Mouse (Mus musculus) urinary bladder, postnatal 36 days (tissue): ENCODE data around the gene C1rl.
"Not testable (repeated sequence)": the region's sequence is repeated elsewhere in the genome, so short reads cannot be mapped to it uniquely, and the experiment has no call there.

ENCODE experiments used
- DNase-seq, 2 experiments: peaks; one replicate each; pipeline ENCODE4 v3.0.0; 2022; ENCODE audit warnings: low spot score in 2 of 2, mixed read lengths in 1 of 2

Gene C1rl

GRCm38 (mm10) chr6:124472801-124473200 is 20.1 kb upstream of the C1rl start:
- peak in 1 of 2 experiments; percentile 35 for DNase-seq

DNA sequence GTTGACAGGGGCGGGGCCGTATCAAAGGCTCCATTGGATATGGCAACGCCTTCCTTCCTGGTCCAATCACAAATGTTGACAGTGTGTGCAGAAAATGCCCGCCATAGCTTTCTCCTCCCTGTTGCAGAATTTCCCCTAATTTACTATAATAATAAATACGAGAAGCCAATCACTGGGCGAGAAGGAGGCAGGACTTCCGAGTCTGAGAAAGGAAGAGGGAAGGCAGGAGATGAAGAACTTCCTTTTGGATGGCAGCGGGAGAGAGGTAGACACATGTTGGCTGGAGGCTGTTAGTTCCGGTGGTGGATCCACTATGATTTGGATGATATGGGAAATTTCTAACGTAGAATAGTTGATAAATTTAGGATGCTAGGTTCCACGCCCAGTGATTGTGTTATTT is 18.3 kb upstream of the C1rl start:
- DNase-seq: no peak

DNA sequence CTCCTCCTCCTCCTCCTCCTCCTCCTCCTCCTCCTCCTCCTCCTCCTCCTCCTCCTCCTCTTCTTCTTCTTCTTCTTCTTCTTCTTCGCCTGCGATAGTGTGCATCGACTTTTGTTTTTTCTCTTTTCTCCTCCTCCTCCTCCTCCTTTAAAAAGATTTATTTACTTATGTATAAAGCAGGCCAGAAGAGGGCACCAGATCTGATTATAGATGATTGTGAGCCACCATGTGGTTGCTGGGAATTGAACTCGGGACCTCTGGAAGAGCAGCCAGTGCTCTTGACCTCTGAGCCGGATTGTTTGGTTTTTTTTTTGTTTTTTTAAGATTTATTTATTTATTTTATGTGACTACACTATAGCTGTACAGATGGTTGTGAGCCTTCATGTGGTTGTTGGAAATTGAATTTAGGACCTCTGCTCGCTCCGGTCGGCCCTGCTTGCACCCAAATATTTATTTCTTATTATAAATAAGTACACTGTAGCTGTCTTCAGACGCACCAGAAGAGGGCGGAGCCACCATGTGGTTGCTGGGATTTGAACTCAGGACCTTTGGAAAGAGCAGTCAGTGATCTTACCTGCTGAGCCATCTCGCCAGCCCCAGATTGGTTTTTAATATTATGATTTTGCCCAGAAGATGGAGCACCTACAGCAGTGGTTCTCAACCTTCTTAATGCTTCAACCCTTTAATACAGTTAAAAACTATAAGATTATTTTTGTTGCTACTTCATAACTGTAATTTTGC is 17.4 kb upstream of the C1rl start:
- not testable (repeated sequence) for DNase-seq

- DNase-seq: no peak
These were observed 16.7 kb upstream of the C1rl start for GRCm38 (mm10) chr6:124476216-124476615.

DNA sequence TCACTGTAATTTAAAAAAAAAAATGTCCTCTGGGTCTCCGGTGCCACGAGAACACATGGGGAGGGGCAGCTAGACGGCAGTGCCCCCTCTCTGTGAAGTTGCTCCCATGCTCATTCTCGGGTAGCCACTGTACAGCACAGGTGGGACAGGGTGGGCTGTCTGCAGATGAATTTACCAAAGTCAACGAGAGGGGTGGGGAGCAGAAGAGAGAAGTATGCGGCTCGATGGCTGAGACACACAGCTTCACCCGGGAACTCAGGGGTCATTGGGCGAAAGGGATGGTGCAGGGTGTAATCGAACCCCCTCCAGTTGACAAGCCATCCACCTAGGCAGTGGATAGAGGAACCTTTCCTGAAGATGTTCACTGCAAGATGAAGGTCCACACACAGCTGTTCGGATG is 16.1 kb upstream of the C1rl start:
- DNase-seq: no peak

DNA sequence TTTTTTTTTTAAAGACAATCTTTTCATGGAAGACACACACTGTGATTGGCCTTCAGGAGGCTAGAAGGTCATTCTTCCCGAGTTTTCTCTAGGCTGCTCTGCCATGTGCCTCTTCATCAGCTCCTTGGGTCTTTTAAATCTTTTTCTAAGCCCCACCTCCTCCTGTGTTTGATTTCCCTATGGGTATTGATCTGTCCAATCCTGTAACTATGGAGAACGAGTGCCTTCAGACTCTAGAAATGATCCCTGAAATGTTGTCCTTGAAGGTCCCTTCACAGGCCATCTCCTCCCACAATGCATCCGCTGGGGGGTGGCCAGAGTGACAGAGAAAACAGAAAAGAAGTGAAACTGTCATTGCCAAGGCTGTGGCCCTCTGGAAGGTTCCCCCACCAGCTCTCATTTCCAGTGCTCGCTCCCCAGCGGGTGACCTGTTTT is 15.7 kb upstream of the C1rl start:
- no peak for DNase-seq

GRCm38 (mm10) chr6:124477922-124478651 is 14.8 kb upstream of the C1rl start:
- peak; percentile 42 to 51 for DNase-seq

GRCm38 (mm10) chr6:124478874-124479572 is 13.9 kb upstream of the C1rl start:
- no peak for DNase-seq

- no peak for DNase-seq
These were observed 13.4 kb upstream of the C1rl start for GRCm38 (mm10) chr6:124479573-124479930.

GRCm38 (mm10) chr6:124480295-124480694 is 12.6 kb upstream of the C1rl start:
- no peak for DNase-seq

GRCm38 (mm10) chr6:124481571-124481970 is 11.3 kb upstream of the C1rl start:
- peak in 1 of 2 experiments; percentile 49 for DNase-seq

DNA sequence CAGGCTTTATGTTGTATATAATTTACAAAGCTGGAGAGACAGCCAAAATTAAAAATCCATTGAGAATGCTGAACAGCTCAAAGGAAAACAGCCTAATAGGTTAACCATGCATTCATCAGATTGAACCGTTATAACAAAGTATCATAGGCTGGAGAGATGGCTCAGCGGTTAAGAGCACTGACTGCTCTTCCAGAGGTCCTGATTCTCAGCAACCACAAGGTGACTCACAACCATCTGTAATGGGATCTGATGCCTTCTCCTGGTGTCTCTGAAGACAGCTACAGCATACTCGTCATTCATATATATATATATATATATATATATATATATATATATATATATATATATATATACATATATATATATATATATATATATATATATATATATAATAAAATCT is 9.1 kb upstream of the C1rl start:
- DNase-seq: not testable (repeated sequence)

GRCm38 (mm10) chr6:124484851-124485250 is 8.1 kb upstream of the C1rl start:
- DNase-seq: no peak

- DNase-seq: no peak
These were observed 7.3 kb upstream of the C1rl start for GRCm38 (mm10) chr6:124485414-124486144.

GRCm38 (mm10) chr6:124487509-124487908 is 5.4 kb upstream of the C1rl start:
- DNase-seq: no peak

DNA sequence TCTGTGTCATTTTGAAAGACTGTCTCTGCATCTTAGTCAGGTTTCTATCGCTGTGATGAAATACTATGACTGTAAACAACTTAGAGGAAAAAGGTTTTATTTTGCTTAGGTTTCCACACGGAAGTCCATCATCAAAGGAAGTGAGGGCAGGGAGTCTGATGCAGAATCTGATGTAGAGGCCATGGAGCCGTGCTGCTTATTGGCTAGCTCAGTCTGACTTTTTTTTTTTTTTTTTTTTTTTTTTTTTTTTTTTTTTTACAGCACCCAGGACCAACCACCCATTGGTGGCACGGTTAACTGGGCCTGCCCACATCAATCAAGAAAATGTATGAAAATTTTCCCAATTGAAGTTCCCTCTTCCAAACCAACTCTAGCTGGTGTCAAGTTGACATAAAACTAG is 4.0 kb upstream of the C1rl start:
- DNase-seq: no peak

GRCm38 (mm10) chr6:124491427-124491826 is 1.5 kb upstream of the C1rl start:
- DNase-seq: no peak

GRCm38 (mm10) chr6:124493886-124494285 is 973 bp downstream of the C1rl start:
- DNase-seq: peak in 1 of 2 experiments; percentile 38

- DNase-seq: no peak
These were observed 3.1 kb downstream of the C1rl start for GRCm38 (mm10) chr6:124496054-124496453.

- DNase-seq: no peak
These were observed 7.1 kb downstream of the C1rl start for GRCm38 (mm10) chr6:124499914-124500566.

GRCm38 (mm10) chr6:124501473-124501872 is 8.6 kb downstream of the C1rl start:
- peak; percentile 52 to 59 for DNase-seq
